Mouse (Mus musculus) kidney, postnatal 0 days (tissue): Measurements from ENCODE around the gene Gbp9. TPM values are rescaled to one million over a fixed set of nuclear protein-coding genes. Genes with fewer than 3 reads are reported as not detected.

ENCODE experiments used
- ATAC-seq: fragments of 200-750 bp; cut with Nextera tagmentation; replicated peaks from 2 replicates; pipeline ENCODE4 v1.8.0; 2017; ENCODE audit warnings: low read depth, moderate number of reproducible peaks, moderate TSS enrichment, moderate library complexity; ENCODE audit not compliant: low FRiP score
- DNase-seq: peaks from one replicate; pipeline ENCODE4 v3.0.0-alpha.2; 2016; ENCODE audit warnings: low spot score
- H3K27ac ChIP-seq: fragments of 300-500 bp; sonication (generic); 2 replicates; pipeline ENCODE4 v1.5.1; 2014; ENCODE audit warnings: mild to moderate bottlenecking
- H3K27me3 ChIP-seq: fragments of 300-500 bp; sonication (generic); 2 replicates; pipeline ENCODE4 v1.6.1; 2014; ENCODE audit warnings: low read length, mixed read lengths; ENCODE audit not compliant: insufficient read depth
- H3K36me3 ChIP-seq: fragments of 300-500 bp; sonication (generic); 2 replicates; pipeline ENCODE4 v1.6.1; 2014; ENCODE audit warnings: low read length, mixed read lengths; ENCODE audit not compliant: insufficient read depth
- H3K4me1 ChIP-seq: fragments of 300-500 bp; sonication (generic); replicated peaks from 2 replicates; pipeline ENCODE4 v1.6.1; 2014; ENCODE audit warnings: antibody characterized with exemption, low read length, mixed read lengths; ENCODE audit not compliant: insufficient read depth
- H3K4me2 ChIP-seq: fragments of 300-500 bp; sonication (generic); 2 replicates; pipeline ENCODE4 v1.6.1; 2014; ENCODE audit warnings: mild to moderate bottlenecking, low read length, moderate library complexity, mixed read lengths
- H3K4me3 ChIP-seq: fragments of 300-500 bp; sonication (generic); replicated peaks from 2 replicates; pipeline ENCODE4 v1.5.1; 2014; ENCODE audit warnings: low read depth, low read length
- H3K9ac ChIP-seq: fragments of 300-500 bp; sonication (generic); 2 replicates; pipeline ENCODE4 v1.6.1; 2014; ENCODE audit warnings: low read depth, low read length
- H3K9me3 ChIP-seq: fragments of 300-500 bp; sonication (generic); replicated peaks from 2 replicates; pipeline ENCODE4 v1.6.1; 2016; ENCODE audit warnings: low read length, inconsistent platforms, mixed read lengths
- CTCF ChIP-seq: IDR thresholded peaks from 2 replicates; pipeline ENCODE4 v1.5.1; 2016; ENCODE audit warnings: antibody characterized with exemption, low read depth, mild to moderate bottlenecking, moderate library complexity
- WGBS: fragments of 180-500 bp; shearing (Covaris S2); extraction: QIAGEN DNeasy Blood & Tissue Kit; methylation state at CpG from one replicate; pipeline ENCODE4 v1.1.7; 2014; 5-methylcytosine and 5-hydroxymethylcytosine counted together
- polyA plus RNA-seq: library from polyadenylated mRNA; unstranded; fragments of >200 nt; fragmentation: Nextera tagmentation; extraction: Ambion mirVana; gene quantifications from 2 replicates; pipeline ENCODE4 v1.2.1, GENCODE M21; 2015

Gbp9 gene
- polyA plus RNA-seq, 1 experiment from 2014 or later = 4.4 TPM

DNA sequence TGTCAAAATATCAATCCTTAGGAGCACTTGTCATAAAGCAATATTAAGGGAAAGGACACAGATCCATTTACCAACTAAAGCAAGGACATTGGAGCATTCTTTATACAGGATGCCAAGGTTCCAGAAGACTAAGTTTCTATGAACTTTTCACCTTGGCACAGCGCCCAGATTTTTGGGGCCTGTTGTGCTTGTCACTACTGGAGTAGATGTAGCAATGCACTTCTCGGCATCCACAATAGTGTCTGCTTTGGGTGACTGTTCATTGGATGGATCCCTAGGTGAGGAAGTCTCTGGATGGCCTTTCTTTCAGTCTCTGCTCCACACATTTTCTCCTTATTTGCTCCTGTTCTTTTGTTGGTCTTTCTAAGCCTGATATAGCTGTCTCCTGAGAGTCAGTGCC lies 107.0 kb downstream of the Gbp9 start:
- no peaks in the 10 kb centered on the region for H3K27me3 ChIP-seq
- WGBS = 61% methylated on average over 2 of the region's 2 CpGs
- no peaks in the 10 kb centered on the region for H3K36me3 ChIP-seq
- H3K9me3 ChIP-seq = no peaks in the 10 kb centered on the region
- no peak overlapping the region for H3K27ac ChIP-seq
- H3K9ac ChIP-seq = no peak overlapping the region
- ATAC-seq (no peak), DNase-seq (no peak)
- no peaks in the 10 kb centered on the region for H3K4me1 ChIP-seq
- no peak for TF ChIP-seq CTCF
- H3K4me2 ChIP-seq = no peak overlapping the region
- no peak overlapping the region for H3K4me3 ChIP-seq

Other genes with a start within 250 kb of the Gbp9 start
- 0.78 and 1.1 TPM in 2 replicates for gene Abcg3, start 156.8 kb downstream of the Gbp9 start, polyA plus RNA-seq
- gene Gbp8, start within 50 bp of the Gbp9 start, polyA plus RNA-seq = 0.30 and 0.34 TPM in 2 replicates
- 1.3 TPM in 2 replicates for gene Gbp4, start within 50 bp of the Gbp9 start, polyA plus RNA-seq
- gene Gbp10, start 100.0 kb upstream of the Gbp9 start, polyA plus RNA-seq = 0.29 TPM in 1 of 2 replicates, not detected in the other
- gene Gm43302, start 154.2 kb upstream of the Gbp9 start, polyA plus RNA-seq = not detected in 2 replicates
- 1.9 and 2.1 TPM in 2 replicates for gene Gbp6, start 154.2 kb upstream of the Gbp9 start, polyA plus RNA-seq